Mouse (Mus musculus): ENCODE measurements at regions not wholly inside any gene's neighbourhood (a gene's known extent, or its start where the extent isn't known, plus 50 kb on each side); places are given as distances from the start of the nearest gene placed in this dataset.

- H3K9me3 ChIP-seq: peaks cover 39% of the 10 kb centered on the region
- no peak overlapping the region for H3K4me2 ChIP-seq
- peak; percentile 62; the same call in 1 of the 2 replicates for ATAC-seq (ENCODE audit: insufficient number of reproducible peaks, low FRiP score, low TSS enrichment, low read depth)
- no peaks in the 10 kb centered on the region for H3K27me3 ChIP-seq
- H3K9ac ChIP-seq: no peak overlapping the region
- 70% methylated on average over 3 of the region's 3 CpGs for WGBS
- no peaks in the 10 kb centered on the region for H3K4me1 ChIP-seq
- H3K36me3 ChIP-seq: no peaks in the 10 kb centered on the region
- no peak overlapping the region for H3K27ac ChIP-seq
- no peak overlapping the region for H3K4me3 ChIP-seq
Observed at GRCm38 (mm10) chr16:3231566-3231965, 359.3 kb upstream of the Olfr161 start.

DNA sequence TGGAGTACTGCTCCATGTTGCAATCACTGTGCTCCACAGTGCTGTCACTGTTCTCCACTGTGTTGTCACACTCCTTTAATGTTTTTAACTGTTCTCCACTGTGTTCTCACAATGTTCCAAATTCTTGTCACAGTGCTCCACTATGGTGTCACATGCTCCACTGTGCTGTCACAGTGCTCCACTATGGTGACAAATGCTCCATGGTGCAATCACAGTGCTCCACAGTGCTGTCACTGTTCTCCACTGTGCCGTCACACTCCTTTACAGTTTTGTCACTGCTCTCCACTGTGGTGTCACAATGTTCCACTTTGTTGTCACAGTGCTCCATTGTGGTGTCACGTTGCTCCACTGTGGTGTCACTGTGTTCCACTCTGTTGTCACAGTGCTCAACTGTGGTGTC, 358.2 kb upstream of the Olfr161 start:
- no peak for ATAC-seq (ENCODE audit: insufficient number of reproducible peaks, low FRiP score, low TSS enrichment, low read depth)

DNA sequence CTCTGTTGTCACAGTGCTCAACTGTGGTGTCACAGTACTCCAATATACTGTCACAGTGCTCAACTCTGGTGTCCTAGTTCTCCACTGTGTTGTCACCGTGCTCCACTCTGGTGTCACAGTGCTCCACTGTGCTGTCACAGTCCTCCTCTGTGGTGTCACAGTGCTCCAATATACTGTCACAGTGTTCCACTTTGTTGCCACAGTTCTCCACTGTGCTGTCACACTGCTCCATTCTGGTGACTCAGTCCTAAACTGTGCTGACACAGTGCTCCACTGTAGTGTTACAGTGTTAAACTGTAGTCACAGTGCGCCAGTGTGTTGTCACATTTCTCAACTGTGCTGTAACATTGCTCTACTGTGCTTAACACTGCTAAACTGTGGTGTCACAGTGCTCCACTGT, 356.8 kb upstream of the Olfr161 start:
- no peak overlapping the region for H3K4me3 ChIP-seq
- peak; percentile 36; the same call in 1 of the 2 replicates for ATAC-seq (ENCODE audit: insufficient number of reproducible peaks, low FRiP score, low TSS enrichment, low read depth)
- peaks cover 45% of the 10 kb centered on the region for H3K9me3 ChIP-seq
- H3K36me3 ChIP-seq: no peaks in the 10 kb centered on the region
- H3K4me2 ChIP-seq: no peak overlapping the region
- H3K27me3 ChIP-seq: no peaks in the 10 kb centered on the region
- no peaks in the 10 kb centered on the region for H3K4me1 ChIP-seq
- WGBS: 61% methylated on average over 2 of the region's 2 CpGs
- no peak overlapping the region for H3K27ac ChIP-seq
- H3K9ac ChIP-seq: no peak overlapping the region

More for the DNA sequence above, 358.2 kb upstream of the Olfr161 start:
- no peaks in the 10 kb centered on the region for H3K4me1 ChIP-seq
- H3K9me3 ChIP-seq: peaks cover 39% of the 10 kb centered on the region
- no peak overlapping the region for H3K4me3 ChIP-seq
- no peaks in the 10 kb centered on the region for H3K36me3 ChIP-seq
- H3K27me3 ChIP-seq: no peaks in the 10 kb centered on the region
- no peak overlapping the region for H3K9ac ChIP-seq
- no peak overlapping the region for H3K4me2 ChIP-seq
- WGBS: 41% methylated on average over 2 of the region's 2 CpGs
- no peak overlapping the region for H3K27ac ChIP-seq

GRCm38 (mm10) chr16:3240982-3241719, 349.7 kb upstream of the Olfr161 start:
- no peak overlapping the region for H3K27ac ChIP-seq
- no peak overlapping the region for H3K4me2 ChIP-seq
- 67% methylated on average over 5 of the region's 5 CpGs for WGBS
- ATAC-seq (ENCODE audit: insufficient number of reproducible peaks, low FRiP score, low TSS enrichment, low read depth): peak; percentile 36; the same call in 1 of the 2 replicates
- no peak overlapping the region for H3K9ac ChIP-seq
- H3K27me3 ChIP-seq: no peaks in the 10 kb centered on the region
- H3K9me3 ChIP-seq: peaks cover 32% of the 10 kb centered on the region
- H3K36me3 ChIP-seq: no peaks in the 10 kb centered on the region
- no peaks in the 10 kb centered on the region for H3K4me1 ChIP-seq
- H3K4me3 ChIP-seq: no peak overlapping the region

DNA sequence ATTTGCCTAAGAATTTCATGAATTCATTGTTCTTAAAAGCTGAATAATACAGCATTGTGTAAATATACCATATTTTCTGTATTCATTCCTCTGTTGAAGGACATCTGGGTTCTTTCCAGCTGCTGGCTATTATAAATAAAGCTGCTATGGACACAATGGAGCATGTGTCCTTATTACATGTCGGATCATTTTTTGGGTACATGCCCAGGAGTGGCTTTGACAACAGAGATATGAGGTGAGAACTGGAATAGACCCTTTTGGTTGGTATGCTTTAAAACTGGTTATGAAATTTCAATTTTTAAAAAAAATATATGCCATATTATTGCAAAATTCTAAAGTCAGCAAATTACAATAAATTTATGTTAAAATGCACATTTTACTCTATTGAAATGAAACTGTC, 348.9 kb upstream of the Olfr161 start:
- Histone ChIP-seq H3K27me3 (no peaks in the 10 kb centered on the region), H3K4me1 (no peaks in the 10 kb centered on the region), H3K36me3 (no peaks in the 10 kb centered on the region), H3K27ac (no peak overlapping the region), H3K4me2 (no peak overlapping the region), H3K9me3 (peaks cover 36% of the 10 kb centered on the region), H3K9ac (no peak overlapping the region), H3K4me3 (no peak overlapping the region)
- ATAC-seq (ENCODE audit: insufficient number of reproducible peaks, low FRiP score, low TSS enrichment, low read depth): no peak
- WGBS: 65% methylated on average over 1 of the region's 1 CpGs

- H3K4me3 ChIP-seq: no peak overlapping the region
- H3K4me1 ChIP-seq: no peaks in the 10 kb centered on the region
- H3K9ac ChIP-seq: no peak overlapping the region
- no peaks in the 10 kb centered on the region for H3K27me3 ChIP-seq
- H3K4me2 ChIP-seq: no peak overlapping the region
- no peaks in the 10 kb centered on the region for H3K36me3 ChIP-seq
- ATAC-seq (ENCODE audit: insufficient number of reproducible peaks, low FRiP score, low TSS enrichment, low read depth): 0 out of 2 replicates have a peak, but pooled peaks have one; percentile 30
- no peak overlapping the region for H3K27ac ChIP-seq
- H3K9me3 ChIP-seq: peaks cover 13% of the 10 kb centered on the region
Observed at GRCm38 (mm10) chr16:3246422-3246821, 344.4 kb upstream of the Olfr161 start.

DNA sequence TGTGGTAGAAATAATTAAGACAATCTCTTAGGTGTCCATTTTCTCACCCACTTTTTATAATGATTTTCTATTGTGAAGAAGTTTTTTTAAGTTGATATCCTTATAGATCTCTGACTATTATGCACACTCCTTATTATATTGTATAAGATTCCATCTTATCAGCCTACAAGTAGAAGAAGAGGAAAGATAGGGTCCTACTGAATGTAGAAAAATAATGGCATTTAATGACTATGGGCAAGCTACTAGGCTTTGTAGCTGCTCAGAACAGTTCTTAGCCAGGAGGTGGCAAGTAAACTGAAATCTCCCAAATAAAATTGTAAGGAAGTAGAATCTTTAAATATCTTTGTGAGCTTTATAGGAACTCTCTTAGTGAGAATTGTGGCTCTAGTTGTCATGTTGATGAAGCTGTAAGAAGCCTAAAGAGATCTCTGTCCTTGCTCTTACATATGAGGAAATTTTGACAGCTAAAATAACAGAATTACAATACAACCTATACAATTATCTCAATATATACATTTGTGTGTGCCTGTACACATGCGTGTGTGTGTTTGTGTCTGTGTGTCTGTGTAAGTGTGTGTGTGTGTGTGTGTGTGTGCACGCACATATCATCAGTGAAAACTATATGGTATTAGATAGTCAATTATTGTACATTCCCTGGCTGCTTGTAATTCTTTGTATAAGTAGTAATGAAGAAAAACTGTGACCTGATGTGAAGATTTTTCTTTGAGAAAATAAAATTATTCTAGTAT, 343.7 kb upstream of the Olfr161 start:
- WGBS: 39% methylated on average over 2 of the region's 2 CpGs
- H3K27me3 ChIP-seq: no peaks in the 10 kb centered on the region

GRCm38 (mm10) chr16:3247755-3248110, 343.1 kb upstream of the Olfr161 start:
- no peaks in the 10 kb centered on the region for H3K27me3 ChIP-seq
- ATAC-seq (ENCODE audit: insufficient number of reproducible peaks, low FRiP score, low TSS enrichment, low read depth): 0 out of 2 replicates have a peak, but pooled peaks have one; percentile 8
- no peak overlapping the region for H3K4me3 ChIP-seq
- 52% methylated on average over 2 of the region's 2 CpGs for WGBS
- no peaks in the 10 kb centered on the region for H3K36me3 ChIP-seq
- H3K4me2 ChIP-seq: no peak overlapping the region
- peaks cover 13% of the 10 kb centered on the region for H3K9me3 ChIP-seq
- H3K4me1 ChIP-seq: no peaks in the 10 kb centered on the region
- no peak overlapping the region for H3K27ac ChIP-seq
- no peak overlapping the region for H3K9ac ChIP-seq

More for the DNA sequence above, 343.7 kb upstream of the Olfr161 start:
- Histone ChIP-seq H3K4me2 (no peak overlapping the region), H3K36me3 (no peaks in the 10 kb centered on the region), H3K9me3 (peaks cover 13% of the 10 kb centered on the region), H3K4me3 (no peak overlapping the region), H3K9ac (no peak overlapping the region), H3K27ac (no peak overlapping the region), H3K4me1 (no peaks in the 10 kb centered on the region)
- peak; percentile 30; the same call in 1 of the 2 replicates for ATAC-seq (ENCODE audit: insufficient number of reproducible peaks, low FRiP score, low TSS enrichment, low read depth)

DNA sequence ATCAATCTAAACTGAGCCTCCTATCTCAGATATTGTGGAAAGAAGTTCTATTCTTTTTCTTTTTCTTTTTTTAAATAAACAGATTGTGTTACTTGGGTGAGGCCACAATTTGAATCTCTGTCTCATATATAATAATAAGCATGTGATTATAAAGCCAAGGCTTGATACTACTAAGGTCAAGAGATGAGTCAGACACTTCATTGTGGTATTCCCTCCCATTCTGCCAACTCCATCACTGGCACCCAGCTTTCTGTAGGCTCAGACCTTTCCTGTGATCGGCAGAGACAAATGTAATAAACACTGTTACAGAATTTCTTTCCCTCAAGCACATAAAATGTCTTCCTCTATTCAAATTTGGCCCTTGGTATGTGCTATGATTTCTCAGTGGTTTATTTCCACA, 337.0 kb upstream of the Olfr161 start:
- ATAC-seq (ENCODE audit: insufficient number of reproducible peaks, low FRiP score, low TSS enrichment, low read depth): no peak
- WGBS: 40% methylated on average over 1 of the region's 1 CpGs

GRCm38 (mm10) chr16:3256051-3256450, 334.8 kb upstream of the Olfr161 start:
- H3K9me3 ChIP-seq: peaks cover 17% of the 10 kb centered on the region

More for the DNA sequence above, 337.0 kb upstream of the Olfr161 start:
- no peaks in the 10 kb centered on the region for H3K27me3 ChIP-seq
- H3K4me1 ChIP-seq: no peaks in the 10 kb centered on the region
- no peak overlapping the region for H3K4me3 ChIP-seq
- no peaks in the 10 kb centered on the region for H3K36me3 ChIP-seq
- no peak overlapping the region for H3K9ac ChIP-seq
- peaks cover 17% of the 10 kb centered on the region for H3K9me3 ChIP-seq
- no peak overlapping the region for H3K27ac ChIP-seq
- no peak overlapping the region for H3K4me2 ChIP-seq

GRCm38 (mm10) chr16:3265351-3265750, 325.5 kb upstream of the Olfr161 start:
- Histone ChIP-seq H3K27me3 (no peaks in the 10 kb centered on the region), H3K4me3 (no peak overlapping the region), H3K27ac (no peak overlapping the region), H3K9me3 (peaks cover 23% of the 10 kb centered on the region), H3K9ac (no peak overlapping the region), H3K4me1 (no peaks in the 10 kb centered on the region), H3K4me2 (no peak overlapping the region), H3K36me3 (no peaks in the 10 kb centered on the region)
- 82% methylated on average over 1 of the region's 1 CpGs for WGBS
- ATAC-seq (ENCODE audit: insufficient number of reproducible peaks, low FRiP score, low TSS enrichment, low read depth): no peak

More at GRCm38 (mm10) chr16:3256051-3256450, 334.8 kb upstream of the Olfr161 start:
- no peak for ATAC-seq (ENCODE audit: insufficient number of reproducible peaks, low FRiP score, low TSS enrichment, low read depth)
- Histone ChIP-seq H3K36me3 (no peaks in the 10 kb centered on the region), H3K9ac (no peak overlapping the region), H3K27me3 (no peaks in the 10 kb centered on the region), H3K27ac (no peak overlapping the region), H3K4me3 (no peak overlapping the region), H3K4me2 (no peak overlapping the region), H3K4me1 (no peaks in the 10 kb centered on the region)

DNA sequence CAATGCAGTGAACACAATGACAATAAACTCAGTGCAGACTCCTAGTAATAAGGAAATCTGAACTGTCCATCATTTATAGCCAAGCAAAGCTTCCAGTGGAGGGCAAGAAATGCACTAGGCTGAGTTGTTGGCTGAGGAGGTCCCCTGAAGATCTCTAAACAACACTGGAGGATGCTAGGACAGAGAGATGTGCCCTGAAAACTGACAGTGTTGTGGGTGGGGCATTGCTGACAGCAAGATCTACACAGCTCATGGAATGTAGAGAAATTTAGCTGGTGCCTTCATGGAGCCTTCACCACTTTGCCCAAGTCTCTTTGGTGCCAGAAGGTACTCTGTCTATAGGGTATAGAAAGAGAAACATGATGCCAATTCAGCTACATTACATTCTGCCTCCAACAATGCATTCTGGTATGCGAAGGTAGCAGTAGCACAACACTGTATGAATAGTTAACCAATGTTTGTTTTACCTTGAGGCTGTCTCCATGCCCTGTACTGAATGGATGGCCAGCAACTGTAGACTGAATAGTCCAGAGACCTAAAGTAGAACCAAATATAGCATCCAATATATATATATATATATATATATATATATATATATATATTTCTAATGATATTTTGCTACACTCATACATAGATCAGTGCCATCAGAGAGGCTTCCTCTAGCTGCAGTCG, 318.9 kb upstream of the Olfr161 start:
- Histone ChIP-seq H3K4me1 (no peaks in the 10 kb centered on the region), H3K4me2 (no peak overlapping the region), H3K9me3 (peaks cover 32% of the 10 kb centered on the region), H3K4me3 (no peak overlapping the region), H3K27me3 (no peaks in the 10 kb centered on the region), H3K27ac (no peak overlapping the region), H3K36me3 (no peaks in the 10 kb centered on the region), H3K9ac (no peak overlapping the region)
- ATAC-seq (ENCODE audit: insufficient number of reproducible peaks, low FRiP score, low TSS enrichment, low read depth): peak; percentile 46; the same call in 1 of the 2 replicates
- whole genome bisulfite sequencing: 55% methylated on average over 2 of the region's 2 CpGs
